Mouse (Mus musculus) heart, adult 2 months (tissue): ENCODE data around the gene Zfp410.

Experiments used
- CTCF ChIP-seq: fragments of 200-600 bp; IDR thresholded peaks from 2 replicates; pipeline ENCODE4 v1.8.1; 2022; ENCODE audit warnings: antibody characterized with exemption, mild to moderate bottlenecking, moderate library complexity
- EP300 ChIP-seq: fragments of 200-500 bp; IDR thresholded peaks from 2 replicates; pipeline ENCODE4 v1.6.1; 2011; ENCODE audit warnings: low read depth, low read length, control low read depth; ENCODE audit not compliant: insufficient read depth
- POLR2A ChIP-seq: fragments of 200-500 bp; IDR thresholded peaks from 2 replicates; pipeline ENCODE4 v1.6.1; 2011; ENCODE audit warnings: mild to moderate bottlenecking, low read depth, low read length, control low read depth; ENCODE audit not compliant: insufficient read depth

DNA sequence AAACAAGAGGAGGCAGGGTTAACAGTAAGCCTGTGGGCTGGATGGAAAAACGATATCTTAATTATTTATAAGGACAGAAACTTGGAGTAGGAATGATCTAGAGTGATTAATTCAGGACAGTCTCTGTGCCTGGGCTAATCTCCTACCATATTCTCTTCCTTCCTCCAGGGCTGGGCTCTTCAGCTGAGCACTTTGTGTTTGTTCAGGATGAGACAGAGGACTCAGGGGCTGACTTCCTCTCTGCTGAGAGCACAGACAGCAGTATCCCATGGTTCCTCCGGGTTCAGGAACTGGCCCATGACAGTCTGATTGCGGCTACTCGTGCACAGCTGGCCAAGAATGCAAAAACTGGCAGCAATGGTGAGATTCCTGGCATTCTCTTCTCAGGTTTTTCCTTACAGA is 10.5 kb downstream of the Zfp410 start:
- no peak for TF ChIP-seq CTCF
- peak; percentile 54; the same call in 1 of the 2 replicates for TF ChIP-seq EP300
- TF ChIP-seq POLR2A = peak; percentile 29; the same call in 1 of the 2 replicates
